Mouse (Mus musculus) left cerebral cortex, postnatal 36 days (tissue): ENCODE results near the gene Plxna4. TPM values are rescaled to one million over a fixed set of nuclear protein-coding genes. Genes with fewer than 3 reads are reported as not detected.

ENCODE experiments used
- DNase-seq, 2 experiments: peaks; one replicate each; pipeline ENCODE4 v3.0.0; 2021 to 2022; ENCODE audit warnings: low spot score in 2 of 2, mixed read lengths in 1 of 2
- intact Hi-C: fragments of 180-260 bp; cut with DNase I; formaldehyde crosslinking; loops from one replicate; pipeline ENCODE4 v1.15.1; 2025
- total RNA-seq, 2 experiments: library from RNA; stranded (reverse); gene quantifications; 2 replicates each; pipeline ENCODE4 v1.2.3; 2021

Gene Plxna4
- total RNA-seq, 2 experiments from 2014 or later: 62.9 to 70.2 TPM

DNA sequence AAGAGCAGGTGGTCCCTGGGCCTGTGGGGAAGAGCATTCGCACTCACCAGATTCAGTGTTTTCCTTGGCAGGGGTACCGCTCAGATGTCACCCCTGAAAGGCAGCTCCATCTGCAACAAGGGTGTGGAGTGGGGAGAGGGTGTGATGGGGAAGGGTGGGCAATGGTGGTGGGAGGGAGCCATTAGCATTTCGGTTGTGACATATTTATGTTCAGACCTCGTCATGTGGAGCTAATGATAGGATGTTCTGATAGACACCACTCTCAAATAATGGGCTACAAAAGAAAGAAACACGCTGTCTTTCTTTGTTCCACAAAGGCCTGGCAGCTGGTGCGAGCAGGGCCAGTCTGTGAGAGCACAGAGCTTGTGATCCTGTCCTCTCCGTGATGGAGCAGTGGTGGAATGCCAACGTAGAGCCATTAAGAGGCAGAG, 214.0 kb downstream of the Plxna4 start:
- no peak for DNase-seq
- intact Hi-C loops: no loop called here

DNA sequence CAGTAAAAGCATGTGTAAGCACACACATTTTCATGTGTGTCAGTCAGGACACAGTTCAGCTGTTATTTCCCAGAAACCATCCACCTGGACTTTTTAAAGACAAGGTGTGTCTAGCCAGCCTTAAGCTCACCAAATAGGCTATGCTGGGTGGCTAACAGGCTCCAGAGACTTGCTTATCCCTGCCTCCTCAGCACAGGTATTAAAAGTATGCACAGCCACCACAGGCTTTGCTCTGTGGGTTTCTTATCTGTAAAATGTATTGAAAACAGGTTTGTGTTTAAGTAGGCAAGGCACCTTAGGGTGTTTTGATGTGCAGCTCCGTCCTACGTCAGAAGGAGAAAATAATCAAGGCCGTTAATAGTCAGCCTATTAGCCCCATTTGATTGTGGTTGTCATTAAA, 218.9 kb downstream of the Plxna4 start:
- no peak for DNase-seq
- intact Hi-C loops: no loop called here

DNA sequence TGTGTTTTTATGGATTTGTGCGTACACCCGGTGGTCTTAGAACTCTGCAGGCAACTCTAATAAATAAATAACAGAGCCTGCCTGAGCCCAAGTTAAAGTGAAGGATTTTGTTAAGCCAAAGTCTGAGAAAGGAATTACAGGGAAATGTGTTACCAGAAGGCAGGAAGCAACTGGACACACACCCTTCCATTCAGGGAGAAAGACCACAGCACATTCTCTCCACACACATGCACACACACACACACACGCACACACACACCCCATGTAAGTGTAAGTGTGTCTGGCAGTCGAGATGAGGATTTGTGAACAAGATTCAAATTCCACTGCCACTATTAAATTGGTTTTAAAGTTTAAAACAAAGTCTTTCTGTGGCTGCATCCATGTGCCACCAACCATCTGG, 219.6 kb downstream of the Plxna4 start:
- no peak for DNase-seq
- intact Hi-C loops: no loop called here

DNA sequence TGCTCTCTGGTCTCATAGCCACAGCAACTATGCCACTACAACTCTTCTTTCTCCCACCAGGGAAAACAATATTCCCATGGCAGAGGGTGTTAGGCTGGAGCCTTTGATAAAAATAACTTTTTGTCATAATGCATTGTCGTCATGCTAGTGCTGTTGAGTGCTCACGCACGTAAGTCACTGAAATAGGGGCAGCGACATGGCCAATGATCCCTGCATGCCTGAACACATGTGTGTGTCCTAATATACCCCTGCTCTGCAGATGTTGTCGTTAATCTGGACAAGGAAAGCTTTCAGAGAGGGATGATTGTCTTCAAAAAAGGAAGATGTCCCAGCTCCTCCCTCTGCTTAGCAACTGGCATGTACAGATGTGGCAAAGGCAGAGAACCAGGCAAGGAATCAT, 223.1 kb downstream of the Plxna4 start:
- intact Hi-C loops: no loop called here
- no peak for DNase-seq

DNA sequence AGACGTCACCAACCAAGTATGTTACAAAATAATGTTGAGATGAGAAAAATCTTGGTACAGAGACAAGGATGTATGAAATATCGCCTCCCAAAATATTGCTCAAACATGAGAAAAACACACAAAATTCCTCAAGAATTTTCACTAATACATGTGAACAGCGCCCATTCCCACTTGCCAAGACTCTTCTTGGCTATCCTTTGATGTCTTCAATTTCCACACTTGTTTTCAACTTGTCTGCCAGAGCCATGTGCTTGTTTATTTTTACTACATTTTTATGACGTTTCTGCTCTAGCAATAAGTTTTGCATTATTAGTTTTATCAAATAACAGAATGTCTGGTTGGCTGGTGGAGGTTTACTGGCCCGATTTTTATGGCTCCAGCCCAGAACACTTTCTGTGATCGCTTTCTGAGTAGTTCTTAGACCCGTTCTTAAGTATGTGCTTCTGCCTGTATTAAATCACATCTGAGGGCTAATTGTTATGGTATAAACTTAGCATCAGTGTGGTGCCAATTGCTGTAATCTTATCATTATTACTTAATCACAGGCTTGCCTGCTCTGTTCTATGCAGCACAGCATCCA, 224.4 kb downstream of the Plxna4 start:
- no peak for DNase-seq

DNA sequence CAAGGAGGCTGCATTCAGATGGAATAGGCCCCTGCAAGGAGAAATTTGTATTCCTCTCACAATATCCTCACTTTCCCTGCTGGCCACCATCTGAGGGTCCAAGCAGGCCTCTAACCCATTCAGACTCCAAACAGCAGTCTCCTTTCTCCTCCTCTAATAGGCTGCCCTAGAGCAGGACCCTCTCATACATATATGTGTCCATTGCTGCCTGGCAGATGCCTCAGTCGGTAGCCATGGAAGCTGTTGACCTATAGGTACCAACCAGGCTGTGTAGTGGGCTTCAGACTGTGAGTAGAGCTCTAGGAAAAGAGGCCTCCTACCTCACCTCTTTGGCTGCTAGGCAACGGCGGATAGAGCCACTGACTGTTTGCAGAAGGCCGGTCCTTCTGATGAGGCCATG, 225.6 kb downstream of the Plxna4 start:
- no peak for DNase-seq
- intact Hi-C loops: no loop called here

More for the DNA sequence above, 224.4 kb downstream of the Plxna4 start:
- intact Hi-C loops: no loop called here

DNA sequence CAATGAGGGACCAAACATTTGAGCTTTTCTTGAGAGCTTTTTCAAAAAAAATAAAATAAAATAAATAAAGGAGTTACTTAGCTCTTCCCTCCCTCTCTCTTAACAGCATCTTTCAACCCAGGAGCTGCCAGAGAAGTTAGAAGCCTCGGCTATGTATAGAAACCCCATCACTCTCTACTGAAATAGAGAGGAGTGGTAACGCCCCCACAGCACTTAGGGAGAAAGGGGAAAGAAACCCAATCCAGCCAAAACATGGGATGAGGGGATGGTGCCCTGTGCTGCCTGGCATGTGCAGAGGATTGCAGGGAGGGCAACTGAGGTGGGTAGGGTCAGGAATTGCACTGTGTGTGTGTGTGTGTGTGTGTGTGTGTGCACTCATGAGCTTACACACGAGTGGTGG, 228.3 kb downstream of the Plxna4 start:
- intact Hi-C loops: no loop called here
- peak; percentile 31 to 43 for DNase-seq

DNA sequence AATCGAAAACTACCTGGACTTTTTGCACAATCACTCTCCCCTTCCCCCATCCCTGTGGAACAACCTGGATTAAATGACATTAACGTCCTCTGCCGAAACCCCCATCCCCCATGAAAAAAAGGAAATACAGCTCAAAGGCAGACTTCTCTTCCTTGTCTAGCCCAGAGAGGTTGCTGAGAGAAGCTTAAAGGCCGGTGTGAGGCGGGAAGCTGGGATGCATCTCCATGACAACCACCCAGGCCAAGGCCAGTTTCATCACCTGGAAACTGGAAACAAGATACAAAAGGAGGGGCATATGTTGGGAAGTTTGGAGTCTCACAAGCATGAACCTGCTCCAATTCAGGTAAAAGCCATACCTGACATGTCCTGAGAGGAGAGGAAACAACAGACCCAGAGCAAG, 230.5 kb downstream of the Plxna4 start:
- no peak for DNase-seq
- intact Hi-C loops: no loop called here

DNA sequence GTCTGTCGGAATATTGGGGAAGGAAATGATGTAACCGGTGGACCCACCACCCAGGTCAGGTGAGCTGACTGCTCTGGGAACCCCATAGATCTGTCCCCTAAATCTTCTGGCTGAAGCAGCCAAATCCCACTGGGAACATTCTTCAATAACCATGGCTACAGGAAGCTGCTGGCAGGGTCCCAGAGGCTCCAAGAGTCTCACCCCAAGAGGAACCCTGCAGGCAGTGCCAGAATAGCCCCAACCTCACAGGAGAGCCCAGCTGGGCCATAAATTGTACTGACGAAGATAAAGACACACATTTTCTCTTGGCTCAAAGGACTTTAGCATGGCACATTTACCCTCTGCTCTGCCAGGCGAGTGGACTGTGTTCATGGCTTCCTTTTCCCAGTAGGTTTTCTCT, 232.4 kb downstream of the Plxna4 start:
- no peak for DNase-seq
- intact Hi-C loops: no loop called here

DNA sequence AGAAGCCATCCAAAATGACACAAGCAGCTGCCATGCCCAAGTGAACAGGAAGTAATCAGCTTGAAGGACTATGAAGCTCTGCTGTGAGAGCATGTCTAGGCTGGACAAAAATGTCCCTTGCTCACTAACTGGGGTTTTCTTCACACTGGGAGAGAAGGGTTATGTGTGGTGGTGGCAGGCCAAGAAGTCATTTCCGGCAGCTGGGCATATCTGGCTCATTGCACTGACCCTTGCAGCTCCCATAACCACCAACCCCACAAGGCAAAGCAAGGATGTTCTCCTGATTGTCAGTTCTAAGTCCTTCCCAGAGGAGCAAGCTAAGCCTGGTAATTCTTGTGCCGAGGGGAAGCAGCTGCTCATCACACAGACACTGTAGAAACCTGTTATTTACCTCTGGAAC, 239.0 kb downstream of the Plxna4 start:
- DNase-seq: no peak
- intact Hi-C loops: no loop called here

DNA sequence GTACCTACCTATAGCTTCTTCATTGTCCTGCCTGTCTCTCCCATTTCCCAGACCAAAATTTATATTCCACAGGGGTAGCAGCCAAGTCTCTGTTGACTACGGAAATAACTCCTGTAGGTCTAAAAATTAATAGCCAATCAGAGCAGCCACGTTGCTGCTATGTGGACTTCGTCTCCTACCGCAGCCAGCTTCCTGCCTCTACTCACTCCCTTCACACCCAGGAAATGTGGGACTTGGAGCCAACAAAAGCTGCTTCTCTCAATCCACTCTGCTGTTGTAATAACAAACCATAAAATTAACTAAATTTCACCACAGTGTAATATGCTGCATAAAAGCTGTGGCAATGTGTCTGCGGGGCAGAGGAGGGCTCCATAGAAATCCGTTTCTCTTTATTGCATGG, 239.9 kb downstream of the Plxna4 start:
- intact Hi-C loops: no loop called here
- no peak for DNase-seq

DNA sequence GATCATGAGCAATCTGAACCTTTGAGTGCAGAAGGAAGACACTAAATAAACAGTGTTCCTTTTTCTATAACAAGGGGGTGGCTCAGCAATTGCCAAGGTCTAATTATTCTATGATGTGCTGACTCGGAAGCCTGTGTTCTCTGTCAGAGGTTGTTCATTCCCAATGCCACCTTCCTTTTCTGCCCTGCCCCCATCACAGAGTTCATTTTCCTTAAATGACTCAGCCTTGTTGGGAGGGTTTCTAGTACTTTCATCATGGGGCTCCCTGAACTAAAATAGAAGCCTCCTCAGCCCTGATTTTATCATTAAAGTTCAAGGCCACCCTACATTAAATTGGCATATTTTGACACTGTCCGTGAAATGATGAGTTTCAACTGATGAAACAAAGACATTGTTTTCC, 242.0 kb downstream of the Plxna4 start:
- no peak for DNase-seq
- intact Hi-C loops: no loop called here

DNA sequence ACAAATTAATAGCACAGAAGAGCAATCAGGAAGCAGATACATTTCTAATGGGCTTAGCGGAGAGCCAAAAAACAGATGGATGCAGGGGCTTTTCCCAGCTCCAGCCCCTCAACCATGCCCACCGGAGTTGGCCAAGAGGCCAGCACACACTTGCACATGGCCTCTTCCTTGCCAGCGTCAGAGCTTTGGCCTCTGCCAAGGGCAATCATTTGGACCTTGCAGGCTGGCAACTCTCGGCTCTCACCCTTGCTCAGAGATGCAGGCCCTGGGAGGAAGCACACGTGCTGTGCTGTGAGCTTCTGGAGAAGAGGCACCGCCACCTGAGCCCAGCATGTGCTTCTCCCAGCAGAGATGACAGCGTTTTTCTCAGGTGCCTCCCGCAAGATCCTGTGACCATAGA, 245.3 kb downstream of the Plxna4 start:
- intact Hi-C loops: no loop called here
- DNase-seq: no peak

DNA sequence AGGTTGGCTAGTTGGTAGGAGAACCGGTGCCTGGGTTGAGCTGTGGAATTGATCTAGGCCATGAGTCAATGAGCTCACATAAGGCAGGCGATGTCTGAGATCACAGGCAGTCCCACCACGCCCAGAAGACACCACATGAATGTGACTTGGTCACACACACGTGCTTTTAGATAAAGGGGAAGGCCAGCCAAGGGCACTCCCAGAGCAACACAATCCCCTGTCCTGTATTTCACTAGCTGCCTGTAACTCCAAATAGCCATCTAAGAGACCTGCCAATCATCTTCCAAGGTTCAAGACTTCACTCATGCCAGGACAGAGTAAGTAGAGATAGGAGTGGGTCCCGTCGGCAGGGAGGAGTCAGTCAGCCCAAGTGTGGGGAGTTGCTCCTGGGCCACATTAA, 245.7 kb downstream of the Plxna4 start:
- intact Hi-C loops: no loop called here
- no peak for DNase-seq

DNA sequence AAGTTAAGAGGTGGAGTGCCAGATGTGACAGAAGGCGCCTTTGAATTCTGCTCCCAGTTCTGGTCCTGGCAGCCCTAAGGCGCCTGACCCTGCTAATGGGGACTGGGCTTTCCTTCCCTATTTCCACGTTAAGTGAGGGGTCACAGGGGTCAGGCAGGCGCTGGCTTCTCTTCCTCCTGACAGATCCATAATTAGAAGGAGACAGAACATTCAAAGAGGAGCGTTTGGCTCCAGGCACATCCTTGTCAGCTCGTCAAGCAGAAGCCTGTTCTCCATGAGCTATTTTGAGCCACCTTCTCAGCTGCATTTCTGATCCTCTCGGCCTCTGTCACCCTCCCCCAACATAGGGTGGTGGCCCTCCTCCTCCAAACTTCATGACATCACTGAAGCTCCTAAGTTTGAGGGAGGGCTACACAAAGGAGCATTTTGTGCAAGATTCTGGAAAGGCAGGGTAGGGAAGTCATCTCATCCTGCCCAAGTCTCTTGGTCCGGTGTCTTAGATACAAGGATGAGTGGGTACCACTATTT, 249.5 kb downstream of the Plxna4 start:
- intact Hi-C loops: no loop called here
- DNase-seq: no peak

DNA sequence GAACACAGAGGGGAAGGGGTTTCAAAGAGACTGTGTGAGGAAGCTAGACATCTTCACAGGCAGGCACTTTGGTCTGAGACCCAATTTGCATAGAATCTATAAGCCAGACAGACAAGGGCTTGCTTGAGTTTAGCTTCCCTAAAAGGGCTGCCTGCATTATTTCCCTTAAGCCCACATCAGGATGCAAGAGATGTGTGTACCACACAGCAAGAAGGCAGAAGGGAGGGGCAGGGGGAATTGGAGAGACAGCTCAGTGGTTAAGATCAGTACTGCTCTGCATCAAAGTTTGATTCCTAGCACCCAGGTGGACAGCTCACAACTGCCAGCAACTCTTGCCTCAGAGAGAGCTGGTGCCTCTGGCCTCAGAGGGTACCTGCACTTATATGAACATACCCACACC, 256.7 kb downstream of the Plxna4 start:
- DNase-seq: no peak
- intact Hi-C loops: loop anchor here (5.0 kb wide), 1 partner anchor 669 kb away; no protein-coding TSS in a partner anchor

DNA sequence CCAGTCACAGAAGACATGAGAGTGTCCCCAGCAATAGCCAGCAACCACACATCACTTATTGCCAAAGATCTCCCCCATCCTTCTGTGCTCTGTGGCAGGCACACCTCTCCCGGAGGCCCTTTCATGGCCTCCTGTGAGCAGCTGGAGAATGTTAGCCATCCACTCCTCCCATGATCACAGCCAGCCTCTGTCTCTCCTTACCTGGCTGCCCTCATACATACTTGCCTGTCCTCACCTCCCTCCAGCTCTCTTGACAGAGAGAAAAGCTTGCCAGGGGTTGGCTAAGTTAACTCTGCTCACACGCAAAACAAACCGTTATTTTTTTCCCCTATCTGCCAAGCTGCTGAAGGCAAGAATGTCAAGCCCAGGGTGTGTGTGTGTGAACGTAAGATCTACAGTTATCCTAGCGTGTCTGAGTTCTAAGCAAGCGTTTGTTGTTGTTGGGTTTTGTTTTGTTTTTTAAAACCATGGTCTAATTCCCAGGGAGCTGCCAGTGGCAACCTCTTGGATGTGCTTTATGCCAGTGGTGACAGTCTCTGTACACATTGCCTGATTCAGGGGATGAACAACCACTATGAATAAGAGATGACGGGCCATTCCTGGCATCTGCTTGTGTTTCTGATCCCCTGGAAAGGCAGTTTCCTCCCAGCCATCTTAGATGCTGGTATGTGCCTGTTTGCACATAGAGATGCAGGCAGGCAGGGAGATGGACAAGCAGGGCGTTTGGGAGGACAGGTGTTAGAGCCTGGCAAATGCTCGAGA, 257.8 kb downstream of the Plxna4 start:
- intact Hi-C loops: loop anchor here (5.0 kb wide), 1 partner anchor 668 kb away; no protein-coding TSS in a partner anchor
- DNase-seq: no peak

DNA sequence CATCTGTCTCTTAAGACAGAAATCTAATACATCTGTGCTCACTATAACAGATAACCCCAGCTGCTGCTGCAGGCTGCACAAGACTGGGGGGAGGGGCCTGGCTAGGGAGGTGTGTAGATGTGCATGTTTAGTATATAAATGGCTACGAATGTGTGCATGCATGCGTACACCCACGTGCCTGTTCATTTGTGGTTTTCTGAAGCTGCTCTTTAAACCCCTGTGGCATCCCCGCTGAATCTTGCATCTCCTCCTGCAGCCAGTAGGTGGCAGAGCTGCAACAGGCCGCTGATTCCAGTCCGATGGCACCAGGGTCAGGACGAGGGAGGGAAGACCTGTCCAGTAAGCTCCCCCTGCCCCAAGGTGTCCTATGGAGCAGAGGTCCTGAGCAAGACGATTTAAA, 260.0 kb downstream of the Plxna4 start:
- intact Hi-C loops: loop anchor here (2.0 to 5.0 kb wide), 3 partner anchors 149 to 391 kb away; partner anchors contain the start of gene Plxna4
- DNase-seq: peak; percentile 61 to 70

DNA sequence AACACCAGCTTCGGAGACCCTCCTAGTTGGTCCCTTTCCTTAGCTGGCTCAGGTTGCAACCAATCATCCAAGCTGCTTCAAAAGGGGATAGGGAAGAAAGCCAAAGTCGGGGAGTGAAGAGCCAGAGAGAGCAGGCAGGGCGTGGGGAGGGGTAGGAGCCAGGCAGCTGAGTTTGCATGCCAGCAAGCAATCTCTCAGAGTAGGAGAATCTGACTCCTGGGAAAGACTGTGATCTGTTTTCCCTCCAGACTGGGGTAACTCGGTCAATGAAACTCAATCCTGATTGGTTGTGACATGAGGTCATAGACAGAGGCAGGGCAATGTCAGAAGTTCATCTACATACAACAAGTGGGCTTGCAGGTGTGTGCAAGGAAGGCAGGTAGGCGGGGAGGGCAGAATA, 260.8 kb downstream of the Plxna4 start:
- intact Hi-C loops: loop anchor here (5.0 kb wide), 2 partner anchors 150 to 390 kb away; no protein-coding TSS in a partner anchor
- DNase-seq: no peak

DNA sequence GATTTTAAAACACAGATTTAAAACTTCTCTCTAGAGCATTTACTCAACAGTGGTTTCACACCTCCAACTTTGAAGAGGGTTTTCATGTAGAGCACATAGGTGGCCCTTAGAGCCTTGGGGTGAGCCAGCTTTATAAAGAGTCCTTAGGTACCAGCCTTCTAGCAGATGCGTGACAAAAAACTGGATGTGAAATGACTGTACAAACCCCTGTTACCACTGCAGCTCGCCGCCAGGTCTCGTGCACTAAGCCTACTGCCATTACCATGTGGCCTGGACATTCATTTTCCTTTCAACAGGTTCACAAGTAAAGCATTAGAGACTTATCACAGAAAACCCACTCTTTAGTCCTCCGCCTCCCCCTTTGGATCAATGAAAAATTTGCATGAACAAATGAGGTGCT, 261.6 kb downstream of the Plxna4 start:
- intact Hi-C loops: loop anchor here (5.0 kb wide), 2 partner anchors 151 to 389 kb away; no protein-coding TSS in a partner anchor
- no peak for DNase-seq

DNA sequence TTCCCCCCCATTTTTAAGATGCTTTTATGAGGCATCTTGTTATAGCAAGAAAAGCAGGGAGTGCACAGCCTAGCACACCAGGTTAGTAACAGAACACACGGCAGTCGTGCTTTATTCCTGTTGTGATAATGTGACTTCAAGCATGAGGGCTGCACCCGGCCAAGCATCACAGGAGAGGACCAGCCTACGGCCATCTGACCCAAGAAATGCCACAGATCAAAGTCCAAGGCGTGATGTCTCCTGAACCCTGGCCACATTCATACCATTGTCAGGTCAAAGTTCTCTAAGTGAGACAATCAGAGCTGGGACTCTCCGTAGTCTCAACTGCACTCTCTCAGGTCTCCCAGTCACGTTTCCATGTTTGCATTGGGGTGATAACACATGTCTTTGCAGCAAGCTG, 262.1 kb downstream of the Plxna4 start:
- DNase-seq: no peak
- intact Hi-C loops: loop anchor here (5.0 kb wide), 2 partner anchors 151 to 389 kb away; no protein-coding TSS in a partner anchor
